Mouse (Mus musculus) MEL (cell line): ENCODE data around the gene Nrip3. TPM values are rescaled to one million over a fixed set of nuclear protein-coding genes. Genes with fewer than 3 reads are reported as not detected.

Experiments
- DNase-seq: peaks from one replicate; pipeline ENCODE4 v3.0.0; 2011; ENCODE audit warnings: low read depth, low spot score
- H3K27ac ChIP-seq: 2 replicates; pipeline ENCODE4 v1.5.1; 2012; ENCODE audit warnings: low read depth, mild to moderate bottlenecking, control low read depth, low read length, moderate library complexity; ENCODE audit not compliant: control insufficient read depth
- H3K27me3 ChIP-seq, 2 experiments: fragments of 150-350 bp in 1 of 2; sonication (generic) in 1 of 2; 2 replicates each; pipeline ENCODE4 v1.6.1; 2012; ENCODE audit warnings: low read length in 2 of 2, mild to moderate bottlenecking in 2 of 2, improper control_type of control experiment in 1 of 2, moderate library complexity in 1 of 2; ENCODE audit not compliant: insufficient read depth in 2 of 2, control insufficient read depth in 1 of 2
- H3K36me3 ChIP-seq, 2 experiments: 2 replicates each; pipeline ENCODE4 v1.6.1; 2012 to 2014; ENCODE audit warnings: low read length in 2 of 2, improper control_type of control experiment in 1 of 2, inconsistent platforms in 1 of 2, mild to moderate bottlenecking in 1 of 2; ENCODE audit not compliant: insufficient read depth in 2 of 2, control insufficient read depth in 1 of 2
- H3K4me1 ChIP-seq, 2 experiments: fragments of 150-350 bp in 1 of 2; sonication (generic) in 1 of 2; 2 replicates each; pipeline ENCODE4 v1.6.1; 2012; ENCODE audit warnings: low read length in 2 of 2, improper control_type of control experiment in 1 of 2, mild to moderate bottlenecking in 1 of 2; ENCODE audit not compliant: insufficient read depth in 2 of 2, control insufficient read depth in 1 of 2
- H3K4me3 ChIP-seq, 2 experiments: fragments of 150-350 bp in 1 of 2; sonication (generic) in 1 of 2; 2 replicates each; pipeline ENCODE4 v1.5.1; 2012; ENCODE audit warnings: low read depth in 2 of 2, low read length in 2 of 2, mild to moderate bottlenecking in 2 of 2, moderate library complexity in 2 of 2, control low read depth in 1 of 2, improper control_type of control experiment in 1 of 2; ENCODE audit not compliant: control insufficient read depth in 1 of 2, insufficient read depth in 1 of 2
- H3K79me2 ChIP-seq: 2 replicates; pipeline ENCODE4 v1.6.1; 2012; ENCODE audit warnings: mild to moderate bottlenecking, low read length, moderate library complexity; ENCODE audit not compliant: control insufficient read depth, poor library complexity, insufficient read depth
- H3K9ac ChIP-seq: 2 replicates; pipeline ENCODE4 v1.6.1; 2012; ENCODE audit warnings: low read depth, mild to moderate bottlenecking, control low read depth, low read length, moderate library complexity; ENCODE audit not compliant: control insufficient read depth, poor library complexity, severe bottlenecking
- H3K9me3 ChIP-seq: fragments of 150-350 bp; sonication (generic); replicated peaks from 2 replicates; pipeline ENCODE4 v1.6.1; 2012; ENCODE audit warnings: mild to moderate bottlenecking, low read length, improper control_type of control experiment, moderate library complexity; ENCODE audit not compliant: insufficient read depth
- BHLHE40 ChIP-seq: IDR thresholded peaks from 2 replicates; pipeline ENCODE4 v1.6.1; 2012; ENCODE audit warnings: low read depth, mild to moderate bottlenecking, inconsistent platforms, low read length, improper control_type of control experiment, borderline replicate concordance
- CTCF ChIP-seq, 3 experiments: IDR thresholded peaks in 2 of 3; conservative IDR thresholded peaks in 1 of 3; 2 replicates each; pipeline ENCODE4 v1.5.1; 2011 to 2012; ENCODE audit warnings: low read length in 3 of 3, low read depth in 2 of 3, mild to moderate bottlenecking in 2 of 3, improper control_type of control experiment in 1 of 3, inconsistent platforms in 1 of 3, mixed read lengths in 1 of 3, moderate library complexity in 1 of 3; ENCODE audit not compliant: control insufficient read depth in 1 of 3, insufficient read depth in 1 of 3, poor library complexity in 1 of 3, severe bottlenecking in 1 of 3
- E2F4 ChIP-seq: IDR thresholded peaks from 2 replicates; pipeline ENCODE4 v1.6.1; 2011; ENCODE audit warnings: low read depth, low read length, improper control_type of control experiment, borderline replicate concordance
- ETS1 ChIP-seq: IDR thresholded peaks from 2 replicates; pipeline ENCODE4 v1.6.1; 2012; ENCODE audit warnings: low read depth, mild to moderate bottlenecking, inconsistent platforms, low read length, improper control_type of control experiment, moderate library complexity
- GATA1 ChIP-seq: IDR thresholded peaks from 2 replicates; pipeline ENCODE4 v1.6.1; 2011; ENCODE audit warnings: low read depth, low read length, improper control_type of control experiment
- HCFC1 ChIP-seq: IDR thresholded peaks from 2 replicates; pipeline ENCODE4 v1.6.1; 2012; ENCODE audit warnings: low read depth, mild to moderate bottlenecking, inconsistent platforms, low read length, improper control_type of control experiment, moderate library complexity
- MAX ChIP-seq: IDR thresholded peaks from 2 replicates; pipeline ENCODE4 v1.6.1; 2011; ENCODE audit warnings: low read length, improper control_type of control experiment
- MEF2A ChIP-seq: IDR thresholded peaks from 2 replicates; pipeline ENCODE4 v1.6.1; 2014; ENCODE audit warnings: low read depth, mild to moderate bottlenecking, inconsistent platforms, low read length, improper control_type of control experiment; ENCODE audit not compliant: poor library complexity, insufficient replicate concordance, severe bottlenecking; ENCODE audit errors: extremely low read depth
- MXI1 ChIP-seq: IDR thresholded peaks from 2 replicates; pipeline ENCODE4 v1.6.1; 2011; ENCODE audit warnings: mild to moderate bottlenecking, low read depth, low read length, improper control_type of control experiment
- POLR2A ChIP-seq, 2 experiments: IDR thresholded peaks; 2 replicates each; pipeline ENCODE4 v1.6.1; 2011 to 2012; ENCODE audit warnings: low read length in 2 of 2, mild to moderate bottlenecking in 2 of 2, control low read depth in 1 of 2, improper control_type of control experiment in 1 of 2, low read depth in 1 of 2, moderate library complexity in 1 of 2; ENCODE audit not compliant: control insufficient read depth in 1 of 2, insufficient read depth in 1 of 2, poor library complexity in 1 of 2
- POLR2AphosphoS2 ChIP-seq: IDR thresholded peaks from 2 replicates; pipeline ENCODE4 v1.6.1; 2011; ENCODE audit warnings: low read length, improper control_type of control experiment
- TAL1 ChIP-seq: IDR thresholded peaks from 2 replicates; pipeline ENCODE4 v1.6.1; 2012; ENCODE audit warnings: mild to moderate bottlenecking, inconsistent platforms, low read length, moderate library complexity, mixed read lengths
- TBP ChIP-seq: IDR thresholded peaks from 2 replicates; pipeline ENCODE4 v1.8.0; 2011; ENCODE audit warnings: low read depth, low read length, improper control_type of control experiment
- USF1 ChIP-seq: IDR thresholded peaks from 2 replicates; pipeline ENCODE4 v1.6.1; 2014; ENCODE audit warnings: low read depth, mild to moderate bottlenecking, inconsistent platforms, low read length, improper control_type of control experiment, moderate library complexity
- ZKSCAN1 ChIP-seq: IDR thresholded peaks from 2 replicates; pipeline ENCODE4 v1.6.1; 2012; ENCODE audit warnings: low read depth, mild to moderate bottlenecking, inconsistent platforms, low read length, improper control_type of control experiment, moderate library complexity
- ZNF384 ChIP-seq: IDR thresholded peaks from 2 replicates; pipeline ENCODE4 v1.6.1; 2012; ENCODE audit warnings: low read depth, mild to moderate bottlenecking, inconsistent platforms, low read length, improper control_type of control experiment
- polyA plus RNA-seq, 2 experiments: library from polyadenylated mRNA; stranded (reverse) in 1 of 2; unstranded in 1 of 2; fragments of >175 nt in 1 of 2; fragments of >200 nt in 1 of 2; gene quantifications; 2 replicates each; pipeline versions ENCODE4 v1.2.1 to v1.2.4; 2012; ENCODE audit warnings: low replicate concordance in 2 of 2, low read depth in 1 of 2; ENCODE audit not compliant: insufficient read length in 2 of 2, insufficient read depth in 1 of 2, missing spikeins in 1 of 2
- total RNA-seq: library from RNA; depleted of rRNA; stranded (reverse); fragments of 300-350 nt; gene quantifications from 2 replicates; pipeline ENCODE4 v1.2.3, GENCODE M21; 2012

Nrip3 gene
- total and polyA plus RNA-seq, 3 experiments: not detected

DNA sequence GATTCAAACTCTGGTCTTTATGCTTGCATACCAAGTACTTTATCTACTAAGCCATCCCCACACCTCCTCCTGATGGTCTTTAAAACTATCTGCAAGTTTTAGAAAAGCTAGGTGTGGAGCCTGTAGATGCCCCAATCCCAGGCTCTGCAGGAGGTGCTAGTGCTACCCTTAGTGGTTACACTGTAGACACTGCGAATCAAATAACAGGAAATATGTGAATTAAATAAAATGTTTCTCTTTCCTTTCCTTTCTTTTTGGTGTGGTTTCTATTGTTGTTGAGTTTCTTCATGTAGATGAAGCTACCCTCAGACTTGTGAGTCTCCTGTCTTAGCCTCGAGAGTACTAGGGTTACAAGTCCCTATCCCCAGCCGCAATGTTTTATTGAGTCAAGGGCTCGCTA is 40.1 kb downstream of the Nrip3 start:
- Histone ChIP-seq H3K9ac (no peak overlapping the region), H3K4me3 (no peak overlapping the region), H3K36me3 (peaks cover 0 to 5% of the 10 kb centered on the region in 2 experiments; a peak in 2 of 4 replicates), H3K27me3 (no peaks in the 10 kb centered on the region), H3K4me1 (no peaks in the 10 kb centered on the region), H3K27ac (no peak overlapping the region), H3K79me2 (no peaks in the 10 kb centered on the region), H3K9me3 (no peaks in the 10 kb centered on the region)
- no peak for DNase-seq
- TF ChIP-seq ETS1 (no peak), POLR2AphosphoS2 (no peak)

- no peak overlapping the region for H3K9ac ChIP-seq
- DNase-seq: no peak
- H3K27ac ChIP-seq: no peak overlapping the region
- peaks cover 0 to 2% of the 10 kb centered on the region in 2 experiments; a peak in 2 of 4 replicates for H3K36me3 ChIP-seq
- no peaks in the 10 kb centered on the region for H3K9me3 ChIP-seq
- no peaks in the 10 kb centered on the region for H3K79me2 ChIP-seq
- TF ChIP-seq HCFC1 (no peak), E2F4 (no peak), CTCF (IDR thresholded peaks at IDR 0.05 in 2 of 3, conservative IDR thresholded peaks at IDR 0.05 in 1 of 3; ENCODE audit: control insufficient read depth in 1 of 3, insufficient read depth in 1 of 3, low read depth in 2 of 3, low read length in 3 of 3, poor library complexity in 1 of 3, severe bottlenecking in 1 of 3) (no peak), ZKSCAN1 (no peak), BHLHE40 (no peak)
- H3K4me1 ChIP-seq: no peaks in the 10 kb centered on the region
- H3K4me3 ChIP-seq: no peak overlapping the region
- H3K27me3 ChIP-seq: no peaks in the 10 kb centered on the region
Measured at GRCm38 (mm10) chr7:109741060-109741459, 40.8 kb downstream of the Nrip3 start.

- Histone ChIP-seq H3K36me3 (peaks cover 0 to 2% of the 10 kb centered on the region in 2 experiments; a peak in 2 of 4 replicates), H3K4me3 (no peak overlapping the region), H3K79me2 (no peaks in the 10 kb centered on the region), H3K4me1 (no peaks in the 10 kb centered on the region), H3K9me3 (no peaks in the 10 kb centered on the region), H3K9ac (no peak overlapping the region), H3K27me3 (no peaks in the 10 kb centered on the region)
- no peak for DNase-seq
- TF ChIP-seq MAX: no peak
- no peak for TF ChIP-seq MEF2A
- TF ChIP-seq TAL1: no peak
- TF ChIP-seq E2F4: no peak
- no peak for TF ChIP-seq ZKSCAN1
- TF ChIP-seq TBP: no peak
- no peak for TF ChIP-seq GATA1
- TF ChIP-seq USF1: no peak
- TF ChIP-seq HCFC1: no peak
- TF ChIP-seq MXI1: no peak
- no peak for TF ChIP-seq ZNF384
- TF ChIP-seq POLR2A (IDR thresholded peaks at IDR 0.05; ENCODE audit: control insufficient read depth in 1 of 2, insufficient read depth in 1 of 2, low read depth in 1 of 2, low read length in 2 of 2, poor library complexity in 1 of 2): no peak
- TF ChIP-seq, all 39 proteins: peak for 0
- H3K27ac ChIP-seq: no peak overlapping the region
Measured at GRCm38 (mm10) chr7:109739822-109740370, 41.9 kb downstream of the Nrip3 start.
